Mouse (Mus musculus) spleen, adult 2 months (tissue): Measurements from ENCODE around the gene Rbpms2.

Source experiments
- CTCF ChIP-seq: fragments of 200-500 bp; IDR thresholded peaks from 2 replicates; pipeline ENCODE4 v1.5.1; 2011; ENCODE audit warnings: mild to moderate bottlenecking, inconsistent platforms; ENCODE audit not compliant: insufficient read depth, insufficient read length, insufficient replicate concordance; ENCODE audit errors: extremely low read depth
- POLR2A ChIP-seq: fragments of 200-500 bp; IDR thresholded peaks from 2 replicates; pipeline ENCODE4 v1.6.1; 2011; ENCODE audit warnings: low read depth, low read length, inconsistent platforms

GRCm38 (mm10) chr9:65681634-65681940 is 52.1 kb downstream of the Rbpms2 start:
- no peak for TF ChIP-seq CTCF
- TF ChIP-seq POLR2A = no peak
